Mouse (Mus musculus) heart, adult 2 months (tissue): ENCODE measurements at regions not wholly inside any gene's neighbourhood (a gene's known extent, or its start where the extent isn't known, plus 50 kb on each side); places are given as distances from the start of the nearest gene placed in this dataset.

Experiments
- DNase-seq, 2 experiments: peaks; one replicate each; pipeline ENCODE4 v3.0.0; 2021
- H3K27ac ChIP-seq: fragments of 200-600 bp; 2 replicates; pipeline ENCODE4 v1.8.1; 2022
- H3K27me3 ChIP-seq: fragments of 200-500 bp; 2 replicates; pipeline ENCODE4 v1.6.1; 2012; ENCODE audit warnings: mild to moderate bottlenecking, low read length, inconsistent platforms, mixed read lengths; ENCODE audit not compliant: control insufficient read depth, insufficient read depth
- H3K36me3 ChIP-seq: fragments of 200-500 bp; 2 replicates; pipeline ENCODE4 v1.6.1; 2012; ENCODE audit warnings: low read length, inconsistent platforms; ENCODE audit not compliant: control insufficient read depth, insufficient read depth
- H3K4me1 ChIP-seq: fragments of 200-500 bp; 2 replicates; pipeline ENCODE4 v1.6.1; 2011; ENCODE audit warnings: low read length; ENCODE audit not compliant: control insufficient read depth, insufficient read depth
- H3K4me3 ChIP-seq: fragments of 200-600 bp; 2 replicates; pipeline ENCODE4 v1.8.1; 2022
- H3K79me2 ChIP-seq: fragments of 200-500 bp; replicated peaks from 2 replicates; pipeline ENCODE4 v1.6.1; 2012; ENCODE audit warnings: mild to moderate bottlenecking, inconsistent platforms, low read length, moderate library complexity, mixed read lengths; ENCODE audit not compliant: control insufficient read depth, insufficient read depth
- H3K9ac ChIP-seq: fragments of 200-500 bp; 2 replicates; pipeline ENCODE4 v1.6.1; 2012; ENCODE audit warnings: low read depth, mild to moderate bottlenecking, control low read depth, inconsistent platforms, low read length, mixed read lengths
- CTCF ChIP-seq: fragments of 200-600 bp; IDR thresholded peaks from 2 replicates; pipeline ENCODE4 v1.8.1; 2022; ENCODE audit warnings: antibody characterized with exemption, mild to moderate bottlenecking, moderate library complexity
- EP300 ChIP-seq: fragments of 200-500 bp; IDR thresholded peaks from 2 replicates; pipeline ENCODE4 v1.6.1; 2011; ENCODE audit warnings: low read depth, low read length, control low read depth; ENCODE audit not compliant: insufficient read depth
- POLR2A ChIP-seq: fragments of 200-500 bp; IDR thresholded peaks from 2 replicates; pipeline ENCODE4 v1.6.1; 2011; ENCODE audit warnings: mild to moderate bottlenecking, low read depth, low read length, control low read depth; ENCODE audit not compliant: insufficient read depth
- WGBS: fragments of 180-500 bp; shearing (Covaris S2); methylation state at CpG from one replicate; pipeline ENCODE4 v1.1.7; 2018; 5-methylcytosine and 5-hydroxymethylcytosine counted together
- intact Hi-C: fragments of 180-260 bp; cut with DNase I; formaldehyde crosslinking; loops from one replicate; pipeline ENCODE4 v1.15.1; 2025

DNA sequence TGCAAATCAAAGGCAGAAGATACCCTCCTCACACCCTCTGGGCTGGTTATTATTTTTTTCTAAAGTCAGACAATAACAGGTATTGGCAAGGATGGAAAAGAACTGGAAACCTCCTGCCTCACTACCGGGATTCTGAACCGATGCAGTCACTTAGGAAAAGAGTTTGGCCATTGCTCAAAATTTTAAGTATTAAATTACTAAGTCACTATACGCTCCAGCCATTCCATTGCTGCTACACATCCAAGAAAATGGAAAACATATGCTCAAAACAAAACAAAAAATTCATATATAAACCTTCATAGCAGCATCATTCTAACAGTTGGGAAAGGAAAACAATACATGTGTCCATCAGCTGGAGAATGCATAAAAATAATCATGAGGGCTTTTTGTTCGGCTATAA, 63.9 kb upstream of the Pias1 start:
- no peak for DNase-seq
- no peak for TF ChIP-seq CTCF
- no peak for TF ChIP-seq EP300
- TF ChIP-seq POLR2A: no peak
- no peaks in the 10 kb centered on the region for H3K36me3 ChIP-seq
- intact Hi-C loops: no loop called here
- no peaks in the 10 kb centered on the region for H3K79me2 ChIP-seq
- no peak overlapping the region for H3K27ac ChIP-seq
- no peak overlapping the region for H3K9ac ChIP-seq
- no peak overlapping the region for H3K4me3 ChIP-seq
- no peaks in the 10 kb centered on the region for H3K4me1 ChIP-seq
- H3K27me3 ChIP-seq: no peaks in the 10 kb centered on the region
- 74% methylated on average over 4 of the region's 4 CpGs for WGBS

DNA sequence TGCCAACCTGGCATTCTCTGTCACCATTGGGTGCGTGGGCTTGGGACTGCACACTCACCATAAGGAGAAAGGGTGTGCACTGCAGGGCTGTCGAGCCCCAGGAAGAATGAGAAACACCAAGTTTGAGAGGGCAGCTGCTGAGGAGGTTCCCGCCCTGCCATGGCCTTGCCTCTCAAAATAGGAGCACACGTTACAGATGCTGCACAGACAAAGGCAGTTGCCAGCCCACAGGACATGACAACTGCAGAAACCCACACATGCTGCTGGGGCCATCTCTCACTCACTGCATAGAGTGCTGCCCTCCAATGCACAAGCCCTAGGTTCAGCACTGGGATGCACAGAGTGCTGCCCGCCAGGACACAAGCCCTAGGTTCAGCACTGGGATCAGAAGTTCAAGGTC, 61.6 kb upstream of the Pias1 start:
- H3K9ac ChIP-seq: no peak overlapping the region
- DNase-seq: no peak
- TF ChIP-seq CTCF (no peak), EP300 (no peak), POLR2A (no peak)
- intact Hi-C loops: no loop called here
- no peaks in the 10 kb centered on the region for H3K79me2 ChIP-seq
- H3K4me1 ChIP-seq: no peaks in the 10 kb centered on the region
- no peak overlapping the region for H3K4me3 ChIP-seq
- no peaks in the 10 kb centered on the region for H3K36me3 ChIP-seq
- 86% methylated on average over 5 of the region's 5 CpGs for WGBS
- no peak overlapping the region for H3K27ac ChIP-seq
- H3K27me3 ChIP-seq: no peaks in the 10 kb centered on the region

DNA sequence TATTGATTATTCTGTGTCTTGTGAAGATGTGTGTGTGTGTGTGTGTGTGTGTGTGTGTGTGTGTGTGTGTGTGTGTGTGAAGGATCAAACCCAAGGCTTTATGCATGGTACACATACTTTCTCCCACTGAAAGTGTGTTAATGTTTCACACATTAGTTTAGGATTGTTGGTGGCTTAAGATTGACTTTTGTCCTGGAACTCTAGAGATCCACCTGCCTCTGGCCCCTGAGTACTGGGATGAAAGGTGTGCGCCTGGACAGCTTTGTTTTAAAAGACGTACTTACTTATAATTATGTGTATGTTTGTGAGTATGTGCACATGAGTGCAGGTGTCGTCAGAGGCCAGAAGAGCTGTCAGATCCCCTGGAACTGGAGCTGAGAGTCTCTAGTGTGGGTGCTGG, 59.3 kb upstream of the Pias1 start:
- intact Hi-C loops: no loop called here
- H3K4me1 ChIP-seq: peaks cover 3% of the 10 kb centered on the region
- no peak overlapping the region for H3K27ac ChIP-seq
- H3K36me3 ChIP-seq: no peaks in the 10 kb centered on the region
- WGBS: 88% methylated on average over 3 of the region's 3 CpGs
- H3K9ac ChIP-seq: no peak overlapping the region
- no peaks in the 10 kb centered on the region for H3K79me2 ChIP-seq
- no peak for DNase-seq
- no peaks in the 10 kb centered on the region for H3K27me3 ChIP-seq
- H3K4me3 ChIP-seq: no peak overlapping the region
- TF ChIP-seq EP300 (no peak), POLR2A (no peak), CTCF (no peak)

DNA sequence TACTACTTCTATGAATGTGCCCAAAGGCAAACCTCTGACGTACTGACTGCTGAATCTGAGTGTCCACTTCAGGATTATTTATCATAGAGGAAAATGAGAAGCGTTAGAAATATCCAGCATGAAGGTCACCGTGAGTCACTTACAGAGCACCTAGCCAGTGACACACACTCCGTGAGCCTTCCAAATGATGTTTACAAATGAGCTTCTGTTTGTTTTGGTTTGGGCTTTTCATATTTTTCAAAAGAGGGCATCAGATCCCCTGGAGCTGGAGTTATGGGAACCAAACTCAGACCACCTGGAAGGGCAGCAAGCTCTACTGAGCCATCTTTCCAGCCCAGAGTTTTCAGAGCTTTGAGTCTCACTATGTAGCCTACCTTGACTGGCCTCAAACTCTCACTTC, 57.8 kb upstream of the Pias1 start:
- Histone ChIP-seq H3K36me3 (no peaks in the 10 kb centered on the region), H3K27me3 (no peaks in the 10 kb centered on the region), H3K9ac (no peak overlapping the region), H3K4me1 (peaks cover 3% of the 10 kb centered on the region), H3K79me2 (no peaks in the 10 kb centered on the region), H3K4me3 (no peak overlapping the region), H3K27ac (no peak overlapping the region)
- WGBS: 93% methylated on average over 4 of the region's 4 CpGs
- no peak for DNase-seq
- intact Hi-C loops: no loop called here
- no peak for TF ChIP-seq EP300
- TF ChIP-seq POLR2A: no peak
- no peak for TF ChIP-seq CTCF

DNA sequence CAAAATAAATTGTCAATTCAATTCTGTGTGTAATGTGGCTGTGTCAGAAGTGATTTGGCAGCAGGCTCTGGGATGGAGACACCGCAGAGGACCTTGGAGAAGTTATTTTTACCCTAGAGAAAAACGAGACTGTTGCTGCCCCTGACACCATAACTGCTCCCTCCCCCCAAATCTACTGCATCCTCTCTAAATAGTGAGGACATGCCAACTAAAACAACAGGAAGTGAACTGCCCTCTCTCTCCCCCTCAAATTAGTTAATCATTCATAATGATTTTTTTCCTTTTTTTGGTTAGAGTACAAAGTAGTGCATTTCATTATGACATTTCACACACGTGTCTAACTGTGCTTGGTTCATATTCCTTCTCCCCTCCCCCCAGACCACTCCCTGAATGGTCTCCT, 55.6 kb upstream of the Pias1 start:
- Histone ChIP-seq H3K36me3 (no peaks in the 10 kb centered on the region), H3K4me1 (peaks cover 3% of the 10 kb centered on the region), H3K27me3 (no peaks in the 10 kb centered on the region), H3K4me3 (no peak overlapping the region), H3K9ac (no peak overlapping the region), H3K27ac (no peak overlapping the region), H3K79me2 (no peaks in the 10 kb centered on the region)
- TF ChIP-seq CTCF (no peak), POLR2A (no peak), EP300 (no peak)
- no peak for DNase-seq
- intact Hi-C loops: no loop called here
- WGBS: 9% methylated on average over 3 of the region's 3 CpGs

DNA sequence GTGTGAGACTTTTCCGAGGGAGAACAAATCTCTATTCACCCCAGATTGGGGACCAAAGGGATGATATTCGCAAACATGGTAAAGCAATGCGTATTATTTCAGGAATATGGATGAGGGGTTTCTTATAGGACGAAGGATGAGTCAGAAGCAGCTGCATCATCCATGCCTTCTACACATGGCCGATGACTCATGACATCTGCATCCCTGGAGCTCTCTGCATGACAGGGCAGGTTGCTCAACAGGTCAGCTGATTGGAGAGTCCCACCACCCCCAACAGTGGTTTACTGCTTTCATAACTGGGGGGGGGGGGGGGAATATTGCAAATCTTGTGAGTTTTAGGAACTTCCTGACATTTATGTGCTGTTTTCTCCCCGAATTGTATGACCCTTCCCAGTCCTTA, 50.3 kb upstream of the Pias1 start:
- no peaks in the 10 kb centered on the region for H3K36me3 ChIP-seq
- no peak overlapping the region for H3K9ac ChIP-seq
- DNase-seq: no peak
- intact Hi-C loops: no loop called here
- H3K4me1 ChIP-seq: peaks cover 3% of the 10 kb centered on the region
- H3K79me2 ChIP-seq: no peaks in the 10 kb centered on the region
- H3K4me3 ChIP-seq: no peak overlapping the region
- WGBS: 90% methylated on average over 6 of the region's 6 CpGs
- H3K27me3 ChIP-seq: no peaks in the 10 kb centered on the region
- TF ChIP-seq POLR2A (no peak), EP300 (no peak), CTCF (no peak)
- H3K27ac ChIP-seq: no peak overlapping the region
